Mouse (Mus musculus) neural tube, embryonic 15.5 days (tissue): Measurements from ENCODE around the gene Gsto1. TPM values are rescaled to one million over a fixed set of nuclear protein-coding genes. Genes with fewer than 3 reads are reported as not detected.

ENCODE experiments used
- ATAC-seq: fragments of 200-750 bp; cut with Nextera tagmentation; 2 replicates; pipeline ENCODE4 v1.8.0; 2017; ENCODE audit warnings: mild to moderate bottlenecking, moderate TSS enrichment, moderate library complexity; ENCODE audit not compliant: low FRiP score
- H3K27ac ChIP-seq: fragments of 300-500 bp; sonication (generic); replicated peaks from 2 replicates; pipeline ENCODE4 v1.5.1; 2015; ENCODE audit warnings: mild to moderate bottlenecking, inconsistent platforms
- H3K27me3 ChIP-seq: fragments of 300-500 bp; sonication (generic); replicated peaks from 2 replicates; pipeline ENCODE4 v1.6.1; 2015; ENCODE audit warnings: inconsistent platforms
- H3K36me3 ChIP-seq: fragments of 300-500 bp; sonication (generic); 2 replicates; pipeline ENCODE4 v1.6.1; 2015; ENCODE audit warnings: inconsistent platforms
- H3K4me1 ChIP-seq: fragments of 300-500 bp; sonication (generic); 2 replicates; pipeline ENCODE4 v1.6.1; 2015; ENCODE audit warnings: inconsistent platforms
- H3K4me2 ChIP-seq: fragments of 300-500 bp; sonication (generic); 2 replicates; pipeline ENCODE4 v1.6.1; 2015; ENCODE audit warnings: inconsistent platforms, mild to moderate bottlenecking, moderate library complexity
- H3K4me3 ChIP-seq: fragments of 300-500 bp; sonication (generic); replicated peaks from 2 replicates; pipeline ENCODE4 v1.5.1; 2015; ENCODE audit warnings: mild to moderate bottlenecking, inconsistent platforms
- H3K9ac ChIP-seq: fragments of 300-500 bp; sonication (generic); replicated peaks from 2 replicates; pipeline ENCODE4 v1.6.1; 2015; ENCODE audit warnings: mild to moderate bottlenecking, inconsistent platforms
- H3K9me3 ChIP-seq: fragments of 300-500 bp; sonication (generic); replicated peaks from 2 replicates; pipeline ENCODE4 v1.6.1; 2016; ENCODE audit warnings: inconsistent platforms
- WGBS: fragments of 180-500 bp; shearing (Covaris S2); methylation state at CpG from one replicate; pipeline ENCODE4 v1.1.7; 2015; ENCODE audit warnings: mixed read lengths; 5-methylcytosine and 5-hydroxymethylcytosine counted together
- polyA plus RNA-seq: library from polyadenylated mRNA; unstranded; fragments of >200 nt; fragmentation: Nextera tagmentation; extraction: Ambion mirVana; gene quantifications from 2 replicates; pipeline ENCODE4 v1.2.1, GENCODE M21; 2015

The Gsto1 gene
- polyA plus RNA-seq: 156 and 169 TPM in 2 replicates

DNA sequence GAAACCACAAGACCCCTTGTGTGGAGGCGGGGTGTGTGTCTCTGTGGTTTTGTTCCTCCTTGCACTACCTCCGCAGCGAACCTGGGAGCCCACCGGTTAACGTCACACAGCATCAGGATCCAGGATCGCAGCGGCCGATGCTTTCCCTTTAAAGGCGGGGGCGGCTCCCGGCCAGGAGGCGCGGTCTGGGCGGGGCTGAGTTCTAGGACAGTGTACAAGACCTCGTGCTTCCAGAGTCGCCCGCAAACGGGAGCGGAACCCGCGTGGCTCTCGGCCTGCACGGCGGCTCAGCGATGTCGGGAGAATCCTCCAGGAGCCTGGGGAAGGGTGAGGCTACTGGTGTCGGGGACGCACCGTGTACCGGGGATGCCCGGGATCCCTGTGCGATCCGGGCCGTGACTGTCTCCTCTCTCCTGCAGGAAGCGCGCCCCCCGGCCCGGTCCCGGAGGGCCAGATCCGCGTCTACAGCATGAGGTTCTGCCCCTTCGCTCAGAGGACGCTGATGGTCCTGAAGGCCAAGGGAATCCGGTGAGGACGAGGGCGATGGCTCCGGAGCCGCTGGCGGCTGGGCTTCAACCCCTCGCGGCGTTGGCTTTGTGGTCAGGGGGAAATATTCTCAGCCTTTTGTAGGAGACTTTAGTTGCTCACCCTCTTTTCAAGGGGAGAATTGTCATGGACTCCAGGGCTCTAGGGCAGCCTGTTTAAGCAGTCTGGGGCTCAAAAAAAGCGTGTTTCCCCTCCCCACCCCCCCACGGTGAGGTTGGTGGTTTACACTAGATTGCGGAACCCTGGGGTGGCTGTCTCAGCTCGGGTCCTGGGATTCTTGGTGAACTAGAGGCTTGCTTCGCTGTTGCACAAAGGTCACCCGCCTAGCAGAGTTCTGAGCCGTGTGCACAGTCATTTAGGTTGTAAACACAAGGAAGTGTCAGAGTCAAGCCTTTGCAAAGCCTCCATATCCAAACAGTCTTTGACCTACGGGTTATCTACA, at the start of gene Gsto1:
TSS of gene Gsto1 (plus strand) at position 175 of the 988 bp plus-strand sequence.
- peak; percentile 98 for ATAC-seq
- Histone ChIP-seq H3K9ac (peak within 1 kb of the TSS; percentile 63), H3K4me3 (peak within 1 kb of the TSS; percentile 70), H3K27me3 (no peaks in the 10 kb centered on the region), H3K27ac (peak within 1 kb of the TSS; percentile 63), H3K4me1 (peaks cover 23% of the 10 kb centered on the region), H3K9me3 (no peaks in the 10 kb centered on the region), H3K36me3 (peaks cover 8% of the 10 kb centered on the region; the same call in 1 of the 2 replicates), H3K4me2 (peak within 1 kb of the TSS; percentile 81)
- under 1% methylated on average over 58 of the region's 60 CpGs for WGBS

DNA sequence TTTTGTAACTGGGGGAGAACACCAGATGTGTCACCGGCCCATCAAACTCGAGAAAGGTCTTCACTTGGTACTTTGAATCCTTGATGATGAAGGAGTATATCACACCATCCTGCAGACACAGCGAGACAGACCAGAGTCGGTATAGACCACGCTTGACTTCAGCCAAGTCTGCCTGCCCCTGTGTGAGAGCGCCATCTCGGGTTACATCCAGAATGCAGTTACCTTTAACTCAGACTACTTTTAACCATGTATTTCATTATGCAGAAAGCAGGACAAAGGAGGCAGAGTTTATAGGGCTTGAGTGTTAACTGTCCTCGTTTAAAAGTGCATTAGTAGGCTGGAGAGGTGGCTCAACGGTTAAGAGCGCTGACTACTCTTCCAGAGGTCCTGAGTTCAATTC, 42.7 kb upstream of the Gsto1 start:
- Histone ChIP-seq H3K27me3 (no peaks in the 10 kb centered on the region), H3K4me2 (no peak overlapping the region), H3K4me1 (no peaks in the 10 kb centered on the region), H3K9me3 (no peaks in the 10 kb centered on the region), H3K9ac (no peak overlapping the region), H3K27ac (no peak overlapping the region), H3K36me3 (no peaks in the 10 kb centered on the region), H3K4me3 (no peak overlapping the region)
- WGBS: 80% methylated on average over 10 of the region's 10 CpGs
- ATAC-seq: no peak

DNA sequence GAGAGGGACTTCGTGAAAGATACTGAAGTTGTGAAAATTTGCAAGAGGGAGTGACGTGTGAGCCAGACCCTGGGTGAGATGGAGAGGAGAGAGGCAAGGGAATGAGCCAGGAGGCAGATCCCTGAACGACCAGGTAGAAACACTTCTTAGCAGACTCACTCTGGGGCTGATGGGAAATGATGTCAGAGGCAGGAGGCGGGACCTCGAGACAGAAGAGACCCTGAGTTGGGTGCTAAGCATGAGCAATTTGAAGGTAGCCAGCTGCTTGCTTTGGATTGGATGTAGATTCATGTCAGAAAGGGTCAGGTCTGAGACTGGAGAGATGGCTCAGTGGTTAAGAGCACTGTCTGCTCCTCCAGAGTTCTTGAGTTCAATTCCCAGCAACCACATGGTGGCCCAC, 40.0 kb upstream of the Gsto1 start:
- ATAC-seq: no peak
- H3K9me3 ChIP-seq: no peaks in the 10 kb centered on the region

DNA sequence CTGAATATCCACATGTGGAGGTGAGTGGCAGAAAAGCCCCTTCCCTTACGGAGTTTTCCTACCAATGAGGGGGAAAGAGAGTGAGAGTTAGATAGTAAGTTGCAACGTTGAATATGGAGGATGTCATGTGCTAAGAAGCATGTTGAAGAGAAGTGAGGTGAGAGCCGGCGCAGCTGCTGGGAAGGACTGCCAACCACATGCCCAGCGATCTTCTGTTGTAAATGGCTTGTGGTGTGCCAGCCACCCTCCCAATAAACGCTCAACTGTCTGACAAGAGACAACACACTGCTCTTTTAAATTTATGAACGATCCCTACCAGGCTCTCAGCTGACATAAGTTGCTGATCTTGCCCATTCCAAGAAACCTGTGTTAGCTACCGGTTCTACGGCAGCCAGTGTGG, 37.1 kb upstream of the Gsto1 start:
- H3K9me3 ChIP-seq: no peaks in the 10 kb centered on the region
- ATAC-seq: no peak
- H3K27me3 ChIP-seq: 0 out of 2 replicates have a peak, but pooled peaks cover 3% of the 10 kb centered on the region
- no peak overlapping the region for H3K27ac ChIP-seq
- H3K4me2 ChIP-seq: no peak overlapping the region
- no peak overlapping the region for H3K4me3 ChIP-seq
- no peaks in the 10 kb centered on the region for H3K36me3 ChIP-seq
- H3K4me1 ChIP-seq: peaks cover 11% of the 10 kb centered on the region; the same call in 1 of the 2 replicates
- H3K9ac ChIP-seq: no peak overlapping the region
- 87% methylated on average over 9 of the region's 9 CpGs for WGBS

More for the DNA sequence above, 40.0 kb upstream of the Gsto1 start:
- Histone ChIP-seq H3K4me1 (no peaks in the 10 kb centered on the region), H3K27ac (no peak overlapping the region), H3K4me2 (no peak overlapping the region), H3K9ac (no peak overlapping the region), H3K27me3 (no peaks in the 10 kb centered on the region), H3K36me3 (no peaks in the 10 kb centered on the region), H3K4me3 (no peak overlapping the region)
- WGBS: 94% methylated on average over 5 of the region's 5 CpGs

DNA sequence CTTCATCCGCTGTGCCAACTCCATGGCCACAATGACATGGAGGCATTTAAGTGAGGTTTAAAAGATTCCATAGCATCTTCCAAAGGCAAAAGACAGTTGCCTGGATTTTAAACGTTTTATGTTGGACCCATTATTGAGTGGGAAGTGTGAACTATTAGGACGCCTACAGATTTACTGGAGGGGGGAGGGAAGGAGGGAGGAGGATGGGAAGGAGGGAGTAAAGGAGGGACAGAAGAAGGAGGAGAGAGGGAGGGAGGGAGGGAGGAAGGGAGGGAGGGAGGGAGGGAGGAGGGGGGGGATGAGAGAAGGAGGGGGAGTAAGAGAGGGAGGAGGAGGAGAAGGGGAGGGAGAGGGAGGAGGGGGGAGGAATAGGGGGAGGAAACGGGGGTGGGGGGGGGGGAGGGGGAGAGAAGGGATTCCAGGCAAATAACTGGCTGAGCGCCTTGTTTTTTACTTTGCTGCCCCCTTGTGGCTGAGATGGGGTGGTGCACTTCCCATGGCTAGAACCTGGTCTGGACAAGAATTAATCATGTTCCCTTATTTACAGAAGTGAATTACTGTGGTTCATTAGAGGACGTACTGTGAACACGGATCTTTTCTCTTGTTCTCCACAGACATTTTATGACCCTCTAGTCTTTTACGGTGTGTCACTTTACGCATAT, 33.8 kb upstream of the Gsto1 start:
- 17% methylated on average over 8 of the region's 9 CpGs for WGBS
- Histone ChIP-seq H3K9me3 (no peaks in the 10 kb centered on the region), H3K4me2 (peak overlapping the region; percentile 15; the same call in 1 of the 2 replicates), H3K9ac (no peak overlapping the region), H3K4me1 (peaks cover 11% of the 10 kb centered on the region; the same call in 1 of the 2 replicates), H3K36me3 (no peaks in the 10 kb centered on the region), H3K27ac (no peak overlapping the region), H3K4me3 (no peak overlapping the region), H3K27me3 (0 out of 2 replicates have a peak, but pooled peaks cover 6% of the 10 kb centered on the region)
- ATAC-seq: no peak

DNA sequence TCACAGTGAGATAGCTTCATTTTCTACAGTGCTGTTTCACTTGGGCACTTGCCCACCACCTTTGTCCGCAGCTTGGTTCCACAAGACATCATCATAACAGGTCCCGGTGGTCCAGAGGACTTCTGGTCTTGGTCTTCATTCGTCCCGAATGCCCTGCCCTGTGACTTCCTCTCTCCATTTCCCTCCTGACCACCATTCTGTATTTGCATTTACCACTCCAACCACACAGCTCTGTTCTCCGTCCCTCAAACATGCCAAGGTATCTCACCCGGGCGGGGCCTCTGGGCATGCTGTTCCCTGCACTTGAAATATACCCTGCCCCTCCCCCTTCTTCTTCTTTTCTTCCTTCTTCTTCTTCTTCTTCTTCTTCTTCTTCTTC, 33.3 kb upstream of the Gsto1 start:
- Histone ChIP-seq H3K27ac (no peak overlapping the region), H3K27me3 (0 out of 2 replicates have a peak, but pooled peaks cover 6% of the 10 kb centered on the region), H3K9ac (no peak overlapping the region), H3K4me3 (no peak overlapping the region), H3K4me1 (peaks cover 11% of the 10 kb centered on the region; the same call in 1 of the 2 replicates), H3K9me3 (no peaks in the 10 kb centered on the region), H3K36me3 (no peaks in the 10 kb centered on the region), H3K4me2 (peak overlapping the region; percentile 15; the same call in 1 of the 2 replicates)
- ATAC-seq: no peak
- 56% methylated on average over 7 of the region's 7 CpGs for WGBS

DNA sequence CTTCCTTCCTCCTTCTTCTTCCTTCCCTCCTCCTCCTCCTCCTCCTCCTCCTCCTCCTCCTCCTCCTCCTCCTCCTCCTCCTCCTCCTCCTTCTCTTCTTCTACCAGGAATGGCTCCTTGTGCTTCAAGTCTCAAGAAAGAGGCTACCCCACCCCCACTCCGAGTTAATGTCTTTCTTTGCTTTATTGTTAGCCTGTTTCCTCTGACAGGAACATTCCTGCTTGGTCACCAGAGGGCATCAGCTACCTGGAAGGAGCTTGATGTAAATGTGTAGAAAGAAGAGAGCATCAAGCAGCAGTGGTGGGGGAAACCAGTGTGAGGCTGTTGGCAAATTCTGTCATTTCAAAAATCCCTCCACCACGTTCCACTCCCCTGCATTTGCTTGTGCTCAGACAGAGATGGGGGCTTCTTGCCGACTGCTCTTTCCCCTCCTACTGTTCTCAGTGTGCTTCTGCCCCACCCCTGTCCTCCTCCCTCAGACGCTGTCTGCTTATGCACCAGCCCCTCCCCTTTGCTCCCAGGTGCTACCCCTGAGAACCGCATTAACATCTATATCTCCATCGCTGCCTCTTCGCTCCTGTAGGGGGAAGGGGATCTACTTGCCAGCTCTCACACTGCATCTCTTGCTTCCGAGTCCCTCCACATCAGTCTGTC, 32.5 kb upstream of the Gsto1 start:
- Histone ChIP-seq H3K27me3 (0 out of 2 replicates have a peak, but pooled peaks cover 6% of the 10 kb centered on the region), H3K4me3 (no peak overlapping the region), H3K36me3 (no peaks in the 10 kb centered on the region), H3K4me2 (peak overlapping the region; percentile 41), H3K27ac (no peak overlapping the region), H3K4me1 (peaks cover 11% of the 10 kb centered on the region; the same call in 1 of the 2 replicates), H3K9ac (no peak overlapping the region), H3K9me3 (no peaks in the 10 kb centered on the region)
- no peak for ATAC-seq
- WGBS: 18% methylated on average over 8 of the region's 8 CpGs

DNA sequence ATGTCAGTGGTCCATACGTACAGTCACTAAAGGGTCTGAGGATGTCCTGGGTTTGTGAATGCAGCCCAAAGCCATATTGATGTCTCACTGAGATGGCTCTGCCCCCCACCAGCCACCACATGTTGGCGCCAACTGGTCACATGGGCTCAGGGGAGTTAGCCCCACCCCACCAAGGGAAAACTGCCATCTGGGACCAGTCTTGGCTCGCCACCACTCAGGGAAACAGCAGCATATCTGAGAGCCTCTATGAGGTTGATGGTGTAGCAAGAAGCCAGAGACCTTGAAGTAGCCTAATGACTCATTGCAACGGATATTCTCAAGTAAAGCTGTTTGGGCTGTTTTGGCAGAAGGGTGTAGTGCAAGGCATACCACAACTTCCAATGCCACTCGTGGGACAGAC, 30.7 kb upstream of the Gsto1 start:
- no peaks in the 10 kb centered on the region for H3K9me3 ChIP-seq

DNA sequence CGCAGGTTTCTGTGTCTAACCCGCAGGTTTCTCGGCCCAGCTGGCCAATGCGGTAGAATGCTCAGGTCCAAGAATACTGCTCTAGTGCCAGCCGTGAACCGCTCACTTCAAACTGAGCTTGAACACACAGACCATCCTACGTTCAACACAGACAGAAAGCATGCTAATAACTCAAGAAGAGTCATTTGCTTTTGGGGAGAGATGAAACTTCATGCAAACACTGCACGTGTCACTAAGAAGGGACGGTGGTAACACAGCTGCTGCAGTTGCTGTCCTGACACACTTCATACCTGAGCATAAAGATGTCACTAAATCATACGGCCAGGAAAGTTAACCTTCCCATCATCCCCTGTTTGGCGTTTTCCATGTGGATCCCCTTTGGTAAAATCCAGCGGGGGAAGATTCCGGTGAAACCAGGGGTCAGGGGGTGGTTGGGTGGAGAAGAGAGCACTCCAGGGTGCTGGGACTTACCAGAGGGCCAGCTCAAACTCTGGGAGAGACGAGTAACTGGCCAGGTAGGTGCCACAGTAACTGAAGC, 24.8 kb upstream of the Gsto1 start:
- Histone ChIP-seq H3K27ac (no peak overlapping the region), H3K4me2 (no peak overlapping the region), H3K36me3 (no peaks in the 10 kb centered on the region), H3K27me3 (no peaks in the 10 kb centered on the region), H3K9me3 (no peaks in the 10 kb centered on the region), H3K4me1 (no peaks in the 10 kb centered on the region), H3K4me3 (no peak overlapping the region), H3K9ac (no peak overlapping the region)
- no peak for ATAC-seq
- WGBS: 88% methylated on average over 14 of the region's 14 CpGs

More for the DNA sequence above, 30.7 kb upstream of the Gsto1 start:
- 89% methylated on average over 5 of the region's 5 CpGs for WGBS
- H3K4me1 ChIP-seq: peaks cover 11% of the 10 kb centered on the region; the same call in 1 of the 2 replicates
- H3K27ac ChIP-seq: no peak overlapping the region
- H3K36me3 ChIP-seq: no peaks in the 10 kb centered on the region
- 0 out of 2 replicates have a peak, but pooled peaks cover 6% of the 10 kb centered on the region for H3K27me3 ChIP-seq
- no peak overlapping the region for H3K9ac ChIP-seq
- ATAC-seq: no peak
- H3K4me2 ChIP-seq: no peak overlapping the region
- no peak overlapping the region for H3K4me3 ChIP-seq

DNA sequence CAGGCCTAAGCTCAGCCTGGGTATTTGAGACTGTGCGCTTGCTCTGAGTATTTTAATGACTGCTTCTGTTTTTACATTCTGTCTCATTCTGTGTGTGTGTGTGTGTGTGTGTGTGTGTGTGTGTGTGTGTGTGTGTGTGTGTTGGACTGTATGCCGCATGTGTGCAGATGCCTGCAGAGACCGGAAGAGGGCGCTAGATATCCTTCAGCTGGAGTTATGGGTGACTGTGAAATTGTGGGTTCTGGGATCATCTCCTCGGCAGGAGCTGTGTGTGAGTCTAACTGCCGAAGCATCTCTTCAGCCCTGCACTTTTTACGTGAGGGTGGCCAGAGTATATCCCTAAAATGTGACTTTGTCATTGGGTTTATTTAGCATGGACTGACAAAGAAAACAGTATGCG, 23.7 kb upstream of the Gsto1 start:
- H3K27ac ChIP-seq: no peak overlapping the region
- H3K27me3 ChIP-seq: no peaks in the 10 kb centered on the region
- no peaks in the 10 kb centered on the region for H3K36me3 ChIP-seq
- no peak overlapping the region for H3K9ac ChIP-seq
- no peak overlapping the region for H3K4me2 ChIP-seq
- WGBS: 93% methylated on average over 8 of the region's 8 CpGs
- no peak overlapping the region for H3K4me3 ChIP-seq
- H3K4me1 ChIP-seq: no peaks in the 10 kb centered on the region
- no peaks in the 10 kb centered on the region for H3K9me3 ChIP-seq
- ATAC-seq: no peak

DNA sequence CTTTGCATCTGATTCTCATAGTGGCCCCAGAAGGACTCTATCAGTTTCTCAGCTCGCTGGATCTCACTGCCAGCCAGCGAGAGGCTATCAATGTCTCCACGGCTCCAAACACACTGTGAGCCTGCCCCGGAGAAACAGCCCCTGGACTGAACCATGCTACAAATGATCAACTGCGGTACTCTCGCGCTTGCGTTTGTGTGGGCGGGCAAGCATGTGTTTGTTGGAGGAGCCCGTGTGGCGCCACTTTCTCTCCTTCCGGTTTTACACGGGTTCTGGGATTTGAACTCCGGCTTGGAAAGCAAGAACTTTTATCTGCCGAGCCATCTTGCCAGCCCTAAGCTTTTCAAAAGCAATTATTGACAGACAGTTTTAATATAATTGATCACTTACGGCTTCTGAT, 22.5 kb upstream of the Gsto1 start:
- Histone ChIP-seq H3K4me1 (peaks cover 5% of the 10 kb centered on the region), H3K36me3 (no peaks in the 10 kb centered on the region), H3K9ac (no peak overlapping the region), H3K4me2 (no peak overlapping the region), H3K27ac (no peak overlapping the region), H3K4me3 (no peak overlapping the region), H3K27me3 (no peaks in the 10 kb centered on the region), H3K9me3 (no peaks in the 10 kb centered on the region)
- WGBS: 90% methylated on average over 16 of the region's 16 CpGs
- no peak for ATAC-seq
